Mouse (Mus musculus) erythroblast, embryonic 14.5 days (primary cell): ENCODE results near the gene Vmn1r233.

Experiments used
- GATA1 ChIP-seq: IDR thresholded peaks from 2 replicates; pipeline ENCODE4 v1.6.1; 2012; ENCODE audit warnings: low read length, inconsistent platforms, mixed read lengths
- TAL1 ChIP-seq: IDR thresholded peaks from 3 replicates; pipeline ENCODE4 v1.6.1; 2012; ENCODE audit warnings: low read length, inconsistent platforms, mixed read lengths

- TF ChIP-seq GATA1 (no peak), TAL1 (no peak)
These were observed 2.5 kb downstream of the Vmn1r233 start for GRCm38 (mm10) chr17:20993716-20994115.
